Mouse (Mus musculus): Measurements from ENCODE around the gene Car9. TPM values are rescaled to one million over a fixed set of nuclear protein-coding genes. Genes with fewer than 3 reads are reported as not detected.
"Not testable (repeated sequence)": the region's sequence is repeated elsewhere in the genome, so short reads cannot be mapped to it uniquely, and the experiment has no call there.

The Car9 gene
- polyA plus RNA-seq, 1 experiment from 2014 or later: 1.1 TPM

DNA sequence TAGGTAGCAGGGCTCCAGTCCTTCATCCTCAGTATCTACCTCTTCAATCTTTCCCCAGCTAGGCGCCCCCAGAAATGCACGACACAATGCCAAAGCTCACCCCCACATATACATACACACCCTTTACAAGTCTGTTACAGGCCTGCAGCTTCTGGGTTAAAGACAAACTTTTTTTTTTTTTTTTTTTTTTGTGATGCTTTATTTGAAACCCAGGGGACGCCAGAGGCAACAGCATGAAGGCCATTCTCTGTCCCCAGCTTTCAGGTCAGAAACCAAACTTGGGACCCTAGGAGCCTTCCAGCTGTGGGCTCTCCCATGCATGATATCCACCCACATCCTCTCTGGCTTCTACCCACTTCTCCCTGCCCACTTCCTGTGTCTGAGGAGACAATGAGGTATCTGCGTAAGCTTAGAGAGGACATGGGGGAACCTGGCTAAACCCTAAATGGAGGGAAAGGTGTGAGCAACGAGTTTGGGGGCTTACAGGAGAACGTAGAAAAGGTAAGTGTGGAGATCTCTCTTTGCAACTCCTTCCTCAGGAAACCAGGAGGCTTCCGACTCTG is 24.8 kb upstream of the Car9 start:
- H3K27me3 ChIP-seq (ENCODE audit: insufficient read depth, low read length): no peaks in the 10 kb centered on the region
- H3K4me3 ChIP-seq (ENCODE audit: low read depth, low read length): no peak overlapping the region
- no peaks in the 10 kb centered on the region for H3K36me3 ChIP-seq (replicated peaks; ENCODE audit: insufficient read depth, low read length)
- no peak for TF ChIP-seq CTCF (IDR thresholded peaks at IDR 0.05; ENCODE audit: low read depth)
- TF ChIP-seq EP300 (IDR thresholded peaks at IDR 0.05; ENCODE audit: low read depth): no peak
- 40% methylated on average over 7 of the region's 7 CpGs for WGBS (ENCODE audit: insufficient replicate concordance)
- ATAC-seq (no peak), DNase-seq (no peak)
- peak overlapping the region; percentile 41; the same call in 1 of the 2 replicates for H3K27ac ChIP-seq (ENCODE audit: low read depth)
- H3K9me3 ChIP-seq (ENCODE audit: low read length): no peaks in the 10 kb centered on the region
- H3K4me1 ChIP-seq (ENCODE audit: insufficient read depth): peaks cover 10% of the 10 kb centered on the region
- no peak overlapping the region for H3K9ac ChIP-seq (replicated peaks)
- H3K4me2 ChIP-seq (ENCODE audit: low read depth, low read length): no peak overlapping the region; the same call in 1 of the 2 replicates

- Histone ChIP-seq H3K4me2 (ENCODE audit: low read depth, low read length) (no peak overlapping the region; the same call in 1 of the 2 replicates), H3K36me3 (replicated peaks; ENCODE audit: insufficient read depth, low read length) (no peaks in the 10 kb centered on the region), H3K4me3 (ENCODE audit: low read depth, low read length) (no peak overlapping the region), H3K27ac (ENCODE audit: low read depth) (peak overlapping the region; percentile 41; the same call in 1 of the 2 replicates), H3K9ac (replicated peaks) (no peak overlapping the region), H3K9me3 (ENCODE audit: low read length) (no peaks in the 10 kb centered on the region), H3K27me3 (ENCODE audit: insufficient read depth, low read length) (no peaks in the 10 kb centered on the region), H3K4me1 (ENCODE audit: insufficient read depth) (peaks cover 10% of the 10 kb centered on the region)
- DNase-seq (no peak), ATAC-seq (no peak)
- 53% methylated on average over 10 of the region's 10 CpGs for WGBS (ENCODE audit: insufficient replicate concordance)
- no peak for TF ChIP-seq CTCF (IDR thresholded peaks at IDR 0.05; ENCODE audit: low read depth)
- TF ChIP-seq EP300 (IDR thresholded peaks at IDR 0.05; ENCODE audit: low read depth): no peak
Observed at GRCm38 (mm10) chr4:43482591-43482990, 24.2 kb upstream of the Car9 start.

DNA sequence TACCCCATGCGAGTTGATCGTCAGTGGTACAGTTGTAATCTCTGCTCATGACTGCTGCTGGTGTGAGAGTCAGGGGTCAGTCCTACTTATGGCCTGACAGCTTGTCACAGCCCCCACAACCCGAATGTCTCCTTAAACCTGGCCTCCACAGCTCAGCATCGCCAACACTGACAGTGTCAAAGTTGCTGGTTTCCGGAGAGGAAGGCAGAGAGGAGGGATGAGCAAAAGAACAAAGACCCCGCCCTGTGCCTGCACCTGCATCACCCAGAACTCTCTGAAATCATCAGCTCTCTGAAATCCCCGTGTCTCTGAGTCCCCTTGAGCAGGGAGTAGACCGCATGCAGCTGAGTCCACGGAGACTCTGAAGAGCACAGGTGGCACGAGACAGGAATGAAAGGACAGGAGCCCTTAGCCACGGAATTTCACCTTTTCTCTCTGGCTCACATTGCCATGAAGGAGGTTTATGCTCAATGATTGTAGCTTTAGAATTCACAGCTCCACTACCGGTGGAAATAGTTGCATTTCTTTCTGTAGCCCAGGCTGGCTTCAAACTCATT is 23.2 kb upstream of the Car9 start, which contains the start of gene Sit1:
TSS of gene Sit1 (minus strand) at position 200 of the 557 bp plus-strand sequence.
- H3K27ac ChIP-seq (ENCODE audit: low read depth): peak within 1 kb of the TSS; percentile 41; the same call in 1 of the 2 replicates
- no peak for ATAC-seq
- WGBS (ENCODE audit: insufficient replicate concordance): 59% methylated on average over 12 of the region's 12 CpGs

GRCm38 (mm10) chr4:43485666-43486065 is 21.1 kb upstream of the Car9 start:
- not testable (repeated sequence) for H3K4me3 ChIP-seq (ENCODE audit: low read depth, low read length); H3K27me3 ChIP-seq (ENCODE audit: insufficient read depth, low read length); H3K9me3 ChIP-seq (ENCODE audit: low read length); H3K27ac ChIP-seq (ENCODE audit: low read depth); ATAC-seq; H3K4me2 ChIP-seq (ENCODE audit: low read depth, low read length); DNase-seq; H3K9ac ChIP-seq (replicated peaks); H3K36me3 ChIP-seq (replicated peaks; ENCODE audit: insufficient read depth, low read length); H3K4me1 ChIP-seq (ENCODE audit: insufficient read depth)
- TF ChIP-seq CTCF (IDR thresholded peaks at IDR 0.05; ENCODE audit: low read depth): peak; percentile 42
- 86% methylated on average over 5 of the region's 5 CpGs for WGBS (ENCODE audit: insufficient replicate concordance)

More for the DNA sequence above, 23.2 kb upstream of the Car9 start, which contains the start of gene Sit1:
- Histone ChIP-seq H3K4me2 (ENCODE audit: low read depth, low read length) (peak within 1 kb of the TSS; percentile 26), H3K4me1 (ENCODE audit: insufficient read depth) (peaks cover 3% of the 10 kb centered on the region), H3K27me3 (ENCODE audit: insufficient read depth, low read length) (no peaks in the 10 kb centered on the region), H3K4me3 (ENCODE audit: low read depth, low read length) (no peak within 1 kb of the TSS), H3K9ac (replicated peaks) (no peak within 1 kb of the TSS), H3K36me3 (replicated peaks; ENCODE audit: insufficient read depth, low read length) (no peaks in the 10 kb centered on the region), H3K9me3 (ENCODE audit: low read length) (no peaks in the 10 kb centered on the region)
- DNase-seq: no peak
- no peak for TF ChIP-seq CTCF (IDR thresholded peaks at IDR 0.05; ENCODE audit: low read depth)
- no peak for TF ChIP-seq EP300 (IDR thresholded peaks at IDR 0.05; ENCODE audit: low read depth)

GRCm38 (mm10) chr4:43489611-43490010 is 17.2 kb upstream of the Car9 start:
- no peak overlapping the region for H3K27ac ChIP-seq (ENCODE audit: low read depth)
- ATAC-seq (no peak), DNase-seq (no peak)
- no peak overlapping the region for H3K4me2 ChIP-seq (ENCODE audit: low read depth, low read length)
- H3K9ac ChIP-seq (replicated peaks): no peak overlapping the region
- 88% methylated on average over 3 of the region's 3 CpGs for WGBS (ENCODE audit: insufficient replicate concordance)
- TF ChIP-seq CTCF (IDR thresholded peaks at IDR 0.05; ENCODE audit: low read depth) (no peak), EP300 (IDR thresholded peaks at IDR 0.05; ENCODE audit: low read depth) (no peak)
- no peaks in the 10 kb centered on the region for H3K9me3 ChIP-seq (ENCODE audit: low read length)
- peaks cover 10% of the 10 kb centered on the region for H3K4me1 ChIP-seq (ENCODE audit: insufficient read depth)
- no peak overlapping the region for H3K4me3 ChIP-seq (ENCODE audit: low read depth, low read length)
- H3K27me3 ChIP-seq (ENCODE audit: insufficient read depth, low read length): no peaks in the 10 kb centered on the region
- no peaks in the 10 kb centered on the region for H3K36me3 ChIP-seq (replicated peaks; ENCODE audit: insufficient read depth, low read length)

DNA sequence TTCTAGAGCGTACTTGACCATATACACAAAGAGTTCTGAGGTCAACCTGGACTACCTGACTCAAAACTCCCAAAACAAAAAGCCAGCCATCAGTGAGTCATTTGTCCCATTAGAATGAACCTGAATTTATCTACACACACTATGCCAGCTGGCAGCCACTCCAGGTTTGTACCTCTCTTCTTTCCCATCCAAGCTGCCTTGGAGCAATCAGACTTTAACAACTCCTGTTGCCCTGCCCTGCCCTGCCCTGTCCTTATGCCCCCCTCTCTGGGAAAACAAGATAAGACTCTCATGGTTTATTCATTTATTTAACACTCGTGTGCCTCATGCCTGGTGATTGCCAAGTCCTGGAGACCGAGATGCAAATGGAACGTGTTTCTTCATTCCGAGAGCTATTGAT is 16.0 kb upstream of the Car9 start:
- TF ChIP-seq CTCF (IDR thresholded peaks at IDR 0.05; ENCODE audit: low read depth) (no peak), EP300 (IDR thresholded peaks at IDR 0.05; ENCODE audit: low read depth) (peak; percentile 50; the same call in 1 of the 2 replicates)
- H3K4me3 ChIP-seq (ENCODE audit: low read depth, low read length): no peak overlapping the region
- DNase-seq (no peak), ATAC-seq (peak; percentile 12)
- H3K27ac ChIP-seq (ENCODE audit: low read depth): no peak overlapping the region
- 55% methylated on average over 5 of the region's 5 CpGs for WGBS (ENCODE audit: insufficient replicate concordance)
- H3K9me3 ChIP-seq (ENCODE audit: low read length): no peaks in the 10 kb centered on the region
- H3K9ac ChIP-seq (replicated peaks): no peak overlapping the region
- H3K36me3 ChIP-seq (replicated peaks; ENCODE audit: insufficient read depth, low read length): peaks cover 10% of the 10 kb centered on the region
- H3K27me3 ChIP-seq (ENCODE audit: insufficient read depth, low read length): no peaks in the 10 kb centered on the region
- no peak overlapping the region for H3K4me2 ChIP-seq (ENCODE audit: low read depth, low read length)
- H3K4me1 ChIP-seq (ENCODE audit: insufficient read depth): peaks cover 12% of the 10 kb centered on the region

All from liver, postnatal 0 days (tissue).